Mouse (Mus musculus) retina, embryonic 14.5 days (tissue): ENCODE results near the gene Kbtbd8.
A peak's percentile ranks its signal among the peaks of the same experiment; 100 is the strongest.

Source experiments
- DNase-seq: peaks from one replicate; pipeline ENCODE4 v3.0.0-alpha.2; 2015; ENCODE audit warnings: low spot score

Kbtbd8 gene

GRCm38 (mm10) chr6:95116946-95117345 is at the start of gene Kbtbd8:
Gene Kbtbd8 (plus strand): TSS chr6:95117240.
- peak; percentile 27 for DNase-seq

GRCm38 (mm10) chr6:95069753-95070152 is 47.3 kb upstream of the Kbtbd8 start:
- DNase-seq = no peak

GRCm38 (mm10) chr6:95085276-95085675 is 31.8 kb upstream of the Kbtbd8 start:
- no peak for DNase-seq

GRCm38 (mm10) chr6:95087154-95087846 is 29.7 kb upstream of the Kbtbd8 start:
- DNase-seq = peak; percentile 59

GRCm38 (mm10) chr6:95088075-95088474 is 29.0 kb upstream of the Kbtbd8 start:
- peak; percentile 50 for DNase-seq

GRCm38 (mm10) chr6:95094695-95095094 is 22.3 kb upstream of the Kbtbd8 start:
- DNase-seq = no peak

- peak; percentile 94 for DNase-seq
Measured at GRCm38 (mm10) chr6:95098366-95099109, 18.5 kb upstream of the Kbtbd8 start.

GRCm38 (mm10) chr6:95103706-95104105 is 13.3 kb upstream of the Kbtbd8 start:
- no peak for DNase-seq

GRCm38 (mm10) chr6:95108437-95108836 is 8.6 kb upstream of the Kbtbd8 start:
- DNase-seq = peak; percentile 23

- DNase-seq = no peak
Measured at GRCm38 (mm10) chr6:95109691-95110450, 7.2 kb upstream of the Kbtbd8 start.

- DNase-seq = no peak
Measured at GRCm38 (mm10) chr6:95112015-95112414, 5.0 kb upstream of the Kbtbd8 start.

- DNase-seq = no peak
Measured at GRCm38 (mm10) chr6:95116513-95116912, 527 bp upstream of the Kbtbd8 start.

- peak; percentile 99 for DNase-seq
Measured at GRCm38 (mm10) chr6:95117614-95118541, 838 bp downstream of the Kbtbd8 start.

- DNase-seq = no peak
Measured at GRCm38 (mm10) chr6:95119389-95119788, 2.3 kb downstream of the Kbtbd8 start.

- DNase-seq = no peak
Measured at GRCm38 (mm10) chr6:95149931-95150534, 33.0 kb downstream of the Kbtbd8 start.

GRCm38 (mm10) chr6:95150885-95151284 is 33.8 kb downstream of the Kbtbd8 start:
- DNase-seq = no peak

GRCm38 (mm10) chr6:95151563-95151962 is 34.5 kb downstream of the Kbtbd8 start:
- no peak for DNase-seq

GRCm38 (mm10) chr6:95163965-95164364 is 46.9 kb downstream of the Kbtbd8 start:
- DNase-seq = no peak

- DNase-seq = no peak
Measured at GRCm38 (mm10) chr6:95165630-95166029, 48.6 kb downstream of the Kbtbd8 start.

- DNase-seq = peak; percentile 16
Measured at GRCm38 (mm10) chr6:95167668-95168227, 50.7 kb downstream of the Kbtbd8 start.

GRCm38 (mm10) chr6:95169411-95169810 is 52.4 kb downstream of the Kbtbd8 start:
- DNase-seq = no peak
